Mouse (Mus musculus) megakaryocyte, embryonic 14.5 days (primary cell): Measurements from ENCODE around the gene Gm14781. TPM values are rescaled to one million over a fixed set of nuclear protein-coding genes. Genes with fewer than 3 reads are reported as not detected.
"Not testable (repeated sequence)": the region's sequence is repeated elsewhere in the genome, so short reads cannot be mapped to it uniquely, and the experiment has no call there.

Source experiments
- H3K27me3 ChIP-seq: replicated peaks from 2 replicates; pipeline ENCODE3; 2012; ENCODE audit warnings: inconsistent platforms
- H3K36me3 ChIP-seq: replicated peaks from 2 replicates; pipeline ENCODE3; 2012; ENCODE audit warnings: low read length, inconsistent platforms, mixed read lengths
- H3K4me1 ChIP-seq: 2 replicates; pipeline ENCODE4 v1.6.1; 2012; ENCODE audit warnings: inconsistent platforms
- H3K4me3 ChIP-seq: replicated peaks from 2 replicates; pipeline ENCODE3; 2012; ENCODE audit warnings: moderate library complexity, mild to moderate bottlenecking, inconsistent platforms
- H3K9me3 ChIP-seq: 2 replicates; pipeline ENCODE4 v1.6.1; 2012; ENCODE audit warnings: inconsistent platforms
- polyA plus RNA-seq: library from polyadenylated mRNA; stranded (reverse); fragments of >175 nt; gene quantifications from 2 replicates; pipeline ENCODE4 v1.2.3, GENCODE M21; 2012; ENCODE audit warnings: low replicate concordance; ENCODE audit not compliant: insufficient read depth

Gm14781 gene
- not detected in 2 replicates for polyA plus RNA-seq

DNA sequence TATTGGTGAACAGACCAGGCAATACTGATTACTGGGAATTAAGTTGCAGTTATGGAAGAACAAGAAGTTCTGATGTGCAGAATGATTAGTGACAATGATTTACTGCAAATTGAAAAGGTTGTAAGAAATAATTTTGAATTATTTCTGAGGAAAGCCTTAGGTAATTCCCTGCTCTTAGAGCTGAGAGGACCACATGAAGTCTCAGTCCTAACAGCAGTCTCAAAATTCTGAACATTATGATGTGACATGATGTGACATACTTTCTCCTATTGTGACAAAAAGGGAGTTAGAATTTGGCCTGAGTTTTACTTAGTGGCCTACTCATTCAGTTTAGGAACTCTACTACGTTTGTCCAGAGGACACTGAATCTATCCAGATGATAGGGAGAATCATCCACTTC, at the start of gene Gm14781:
Gm14781 (plus strand) TSS at position 301 of the 400 bp plus-strand sequence.
- H3K36me3 ChIP-seq, H3K27me3 ChIP-seq, H3K4me3 ChIP-seq, H3K4me1 ChIP-seq, H3K9me3 ChIP-seq: not testable (repeated sequence)

DNA sequence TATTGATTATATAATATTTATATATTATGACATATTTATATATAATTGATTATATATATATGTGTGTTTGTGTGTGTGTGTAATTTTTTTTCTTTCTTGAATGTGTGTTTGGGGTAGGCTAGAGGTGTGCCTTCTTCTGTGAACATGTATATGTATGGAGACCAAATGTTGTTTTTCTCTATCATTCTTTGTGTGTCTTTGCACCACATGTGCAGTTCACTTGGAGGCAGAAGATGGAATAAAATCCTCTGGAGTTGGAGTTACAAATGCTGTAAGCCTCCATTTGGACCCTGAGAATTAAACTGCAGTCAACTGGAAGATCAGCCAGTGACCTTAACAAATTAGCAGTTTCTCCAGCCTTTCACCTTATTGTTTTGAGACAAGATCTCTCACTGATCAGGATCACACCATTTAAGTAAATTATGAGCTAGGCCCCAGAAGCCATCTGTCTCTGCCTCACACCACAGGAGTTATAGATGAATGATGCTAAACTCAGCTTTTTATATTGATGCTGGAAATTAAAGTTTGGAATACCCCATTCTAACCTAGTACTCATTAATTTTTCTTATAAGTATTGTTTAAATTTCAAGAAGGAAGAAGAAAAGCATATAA, 23.1 kb downstream of the Gm14781 start:
- not testable (repeated sequence) for H3K9me3 ChIP-seq, H3K4me1 ChIP-seq, H3K4me3 ChIP-seq, H3K36me3 ChIP-seq, H3K27me3 ChIP-seq

Other genes starting within 250 kb of the Gm14781 start
- not detected in 2 replicates for gene Gm5072, start 239.7 kb upstream of the Gm14781 start, polyA plus RNA-seq
- not detected in 2 replicates for gene Gm8914, start 152.1 kb upstream of the Gm14781 start, polyA plus RNA-seq
- not detected in 2 replicates for gene 1700084M14Rik, start 56.3 kb upstream of the Gm14781 start, polyA plus RNA-seq
- not detected in 2 replicates for gene Mageb5, start 150.8 kb downstream of the Gm14781 start, polyA plus RNA-seq